ENCODE assay signal across 4 mouse cellular contexts in the genomic region with DNA sequence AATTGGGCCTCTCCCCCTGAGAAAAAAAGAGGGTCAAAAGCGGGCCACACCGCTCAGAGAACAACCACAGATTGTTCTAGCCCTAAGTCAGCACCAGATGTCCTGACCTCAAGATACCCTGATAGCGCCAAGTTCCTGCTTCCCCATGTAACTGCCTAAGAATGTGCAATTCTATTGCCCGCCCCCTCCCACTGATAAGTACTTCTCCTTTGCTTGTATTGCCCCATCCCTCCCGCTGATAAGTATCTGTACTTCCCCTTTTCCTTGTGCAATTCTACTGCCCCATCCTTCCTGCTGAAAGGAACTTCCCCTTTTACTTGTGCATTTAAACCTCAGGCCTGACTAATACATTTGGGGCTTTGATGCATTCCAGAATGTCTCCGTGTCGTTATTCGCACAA.
A peak's percentile ranks its signal among the peaks of the same experiment; 100 is the strongest.
DNase-seq lines count a peak whose midpoint lies in the region; TF ChIP-seq lines count a peak whose summit lies in the region.
"Not testable (repeated sequence)": the region's sequence is repeated elsewhere in the genome, so short reads cannot be mapped to it uniquely, and the experiment has no call there.

No protein-coding gene starts in this region.

- DNase-seq in 416B (ENCODE audit: low read depth): peak; percentile 19
- DNase-seq in MEL (ENCODE audit: low read depth, low spot score): peak; percentile 65
- DNase-seq in MEL-GATA-1-ER (ENCODE audit: extremely low read depth, low read depth): peak; percentile 31
- DNase-seq in R1 (ENCODE audit: low read depth, low spot score): peak; percentile 34

- H3K27me3 ChIP-seq in MEL (ENCODE audit: control insufficient read depth in 1 of 2, insufficient read depth in 2 of 2, low read length in 2 of 2): not testable (repeated sequence)

- H3K79me2 ChIP-seq in MEL (ENCODE audit: control insufficient read depth, insufficient read depth, low read length, poor library complexity): not testable (repeated sequence)

- not testable (repeated sequence) for H3K4me3 ChIP-seq in MEL (ENCODE audit: control insufficient read depth in 1 of 2, insufficient read depth in 1 of 2, low read depth in 2 of 2, low read length in 2 of 2)

- H3K4me1 ChIP-seq in MEL (ENCODE audit: control insufficient read depth in 1 of 2, insufficient read depth in 2 of 2, low read length in 2 of 2): not testable (repeated sequence)

- not testable (repeated sequence) for H3K27ac ChIP-seq in MEL (ENCODE audit: control insufficient read depth, low read depth, low read length)

- TF ChIP-seq POLR2A in MEL (IDR thresholded peaks at IDR 0.05; ENCODE audit: control insufficient read depth in 1 of 2, insufficient read depth in 1 of 2, low read depth in 1 of 2, low read length in 2 of 2, poor library complexity in 1 of 2): not testable (repeated sequence)

- TF ChIP-seq EP300 in MEL (IDR thresholded peaks at IDR 0.05; ENCODE audit: low read depth in 1 of 2, low read length in 2 of 2): not testable (repeated sequence)

- TF ChIP-seq RAD21 in MEL (IDR thresholded peaks at IDR 0.05; ENCODE audit: low read depth, low read length): not testable (repeated sequence)

- TF ChIP-seq CTCF in MEL (IDR thresholded peaks at IDR 0.05 in 2 of 3, conservative IDR thresholded peaks at IDR 0.05 in 1 of 3; ENCODE audit: control insufficient read depth in 1 of 3, insufficient read depth in 1 of 3, low read depth in 2 of 3, low read length in 3 of 3, poor library complexity in 1 of 3, severe bottlenecking in 1 of 3): not testable (repeated sequence)

- not testable (repeated sequence) for H3K9me3 ChIP-seq in MEL (replicated peaks; ENCODE audit: insufficient read depth, low read length)

- not testable (repeated sequence) for H3K9ac ChIP-seq in MEL (ENCODE audit: control insufficient read depth, low read depth, low read length, poor library complexity, severe bottlenecking)

- H3K36me3 ChIP-seq in MEL (ENCODE audit: control insufficient read depth in 1 of 2, insufficient read depth in 2 of 2, low read length in 2 of 2): not testable (repeated sequence)

TF ChIP-seq in MEL, 35 proteins besides CTCF, POLR2A, EP300 and RAD21:
- peak; percentile 63 for TF ChIP-seq GATA1 (IDR thresholded peaks at IDR 0.05; ENCODE audit: low read depth, low read length)
